Mouse (Mus musculus): ENCODE results near the gene Trpm3. TPM values are rescaled to one million over a fixed set of nuclear protein-coding genes. Genes with fewer than 3 reads are reported as not detected.

Gene Trpm3
- polyA plus RNA-seq, 1 experiment, result 0.22 TPM

GRCm38 (mm10) chr19:22317306-22317705 lies 178.5 kb downstream of the Trpm3 start:
- no peaks in the 10 kb centered on the region for H3K9me3 ChIP-seq (replicated peaks; ENCODE audit: control insufficient read depth, insufficient read depth, low read length, poor library complexity, severe bottlenecking)
- no peaks in the 10 kb centered on the region for H3K36me3 ChIP-seq (ENCODE audit: control insufficient read depth, insufficient read depth, low read length, poor library complexity, severe bottlenecking)
- H3K4me3 ChIP-seq (ENCODE audit: low read depth, low read length), result no peak overlapping the region
- no peaks in the 10 kb centered on the region for H3K4me1 ChIP-seq (ENCODE audit: control insufficient read depth, insufficient read depth, low read length)
- H3K9ac ChIP-seq (ENCODE audit: low read depth, poor library complexity, severe bottlenecking), result no peak overlapping the region
- H3K27me3 ChIP-seq (ENCODE audit: control insufficient read depth, insufficient read depth, low read length, poor library complexity, severe bottlenecking), result no peaks in the 10 kb centered on the region
- H3K27ac ChIP-seq (ENCODE audit: insufficient read depth, low read length), result no peak overlapping the region
- no peak for TF ChIP-seq CTCF (IDR thresholded peaks at IDR 0.05; ENCODE audit: low read depth, low read length)
- no peak for TF ChIP-seq POLR2A (IDR thresholded peaks at IDR 0.05; ENCODE audit: insufficient read depth, low read length)
- TF ChIP-seq EP300 (IDR thresholded peaks at IDR 0.05; ENCODE audit: insufficient read depth, low read depth, low read length), result no peak

- no peak overlapping the region for H3K4me3 ChIP-seq (ENCODE audit: low read depth, low read length)
- no peaks in the 10 kb centered on the region for H3K4me1 ChIP-seq (ENCODE audit: control insufficient read depth, insufficient read depth, low read length)
- H3K27me3 ChIP-seq (ENCODE audit: control insufficient read depth, insufficient read depth, low read length, poor library complexity, severe bottlenecking), result no peaks in the 10 kb centered on the region
- no peak for TF ChIP-seq EP300 (IDR thresholded peaks at IDR 0.05; ENCODE audit: insufficient read depth, low read depth, low read length)
- TF ChIP-seq POLR2A (IDR thresholded peaks at IDR 0.05; ENCODE audit: insufficient read depth, low read length), result no peak
- TF ChIP-seq CTCF (IDR thresholded peaks at IDR 0.05; ENCODE audit: low read depth, low read length), result no peak
- no peaks in the 10 kb centered on the region for H3K36me3 ChIP-seq (ENCODE audit: control insufficient read depth, insufficient read depth, low read length, poor library complexity, severe bottlenecking)
- no peak overlapping the region for H3K9ac ChIP-seq (ENCODE audit: low read depth, poor library complexity, severe bottlenecking)
- no peak overlapping the region for H3K27ac ChIP-seq (ENCODE audit: insufficient read depth, low read length)
- H3K9me3 ChIP-seq (replicated peaks; ENCODE audit: control insufficient read depth, insufficient read depth, low read length, poor library complexity, severe bottlenecking), result no peaks in the 10 kb centered on the region
Observed at GRCm38 (mm10) chr19:22326813-22327212, 188.0 kb downstream of the Trpm3 start.

GRCm38 (mm10) chr19:22327226-22327625 lies 188.4 kb downstream of the Trpm3 start:
- Histone ChIP-seq H3K36me3 (ENCODE audit: control insufficient read depth, insufficient read depth, low read length, poor library complexity, severe bottlenecking) (no peaks in the 10 kb centered on the region), H3K27ac (ENCODE audit: insufficient read depth, low read length) (no peak overlapping the region), H3K27me3 (ENCODE audit: control insufficient read depth, insufficient read depth, low read length, poor library complexity, severe bottlenecking) (no peaks in the 10 kb centered on the region), H3K4me1 (ENCODE audit: control insufficient read depth, insufficient read depth, low read length) (no peaks in the 10 kb centered on the region), H3K4me3 (ENCODE audit: low read depth, low read length) (no peak overlapping the region), H3K9ac (ENCODE audit: low read depth, poor library complexity, severe bottlenecking) (no peak overlapping the region), H3K9me3 (replicated peaks; ENCODE audit: control insufficient read depth, insufficient read depth, low read length, poor library complexity, severe bottlenecking) (no peaks in the 10 kb centered on the region)
- TF ChIP-seq EP300 (IDR thresholded peaks at IDR 0.05; ENCODE audit: insufficient read depth, low read depth, low read length) (no peak), POLR2A (IDR thresholded peaks at IDR 0.05; ENCODE audit: insufficient read depth, low read length) (no peak), CTCF (IDR thresholded peaks at IDR 0.05; ENCODE audit: low read depth, low read length) (no peak)

GRCm38 (mm10) chr19:22336278-22336677 lies 197.4 kb downstream of the Trpm3 start:
- H3K4me3 ChIP-seq (ENCODE audit: low read depth, low read length), result no peak overlapping the region
- H3K9me3 ChIP-seq (replicated peaks; ENCODE audit: control insufficient read depth, insufficient read depth, low read length, poor library complexity, severe bottlenecking), result no peaks in the 10 kb centered on the region
- H3K27me3 ChIP-seq (ENCODE audit: control insufficient read depth, insufficient read depth, low read length, poor library complexity, severe bottlenecking), result no peaks in the 10 kb centered on the region
- TF ChIP-seq CTCF (IDR thresholded peaks at IDR 0.05; ENCODE audit: low read depth, low read length), result no peak
- no peak for TF ChIP-seq POLR2A (IDR thresholded peaks at IDR 0.05; ENCODE audit: insufficient read depth, low read length)
- no peak for TF ChIP-seq EP300 (IDR thresholded peaks at IDR 0.05; ENCODE audit: insufficient read depth, low read depth, low read length)
- H3K4me1 ChIP-seq (ENCODE audit: control insufficient read depth, insufficient read depth, low read length), result no peaks in the 10 kb centered on the region
- no peak overlapping the region for H3K27ac ChIP-seq (ENCODE audit: insufficient read depth, low read length)
- no peak overlapping the region for H3K9ac ChIP-seq (ENCODE audit: low read depth, poor library complexity, severe bottlenecking)
- no peaks in the 10 kb centered on the region for H3K36me3 ChIP-seq (ENCODE audit: control insufficient read depth, insufficient read depth, low read length, poor library complexity, severe bottlenecking)

- Histone ChIP-seq H3K9me3 (replicated peaks; ENCODE audit: control insufficient read depth, insufficient read depth, low read length, poor library complexity, severe bottlenecking) (no peaks in the 10 kb centered on the region), H3K36me3 (ENCODE audit: control insufficient read depth, insufficient read depth, low read length, poor library complexity, severe bottlenecking) (no peaks in the 10 kb centered on the region), H3K9ac (ENCODE audit: low read depth, poor library complexity, severe bottlenecking) (no peak overlapping the region), H3K4me3 (ENCODE audit: low read depth, low read length) (no peak overlapping the region), H3K27ac (ENCODE audit: insufficient read depth, low read length) (no peak overlapping the region), H3K27me3 (ENCODE audit: control insufficient read depth, insufficient read depth, low read length, poor library complexity, severe bottlenecking) (no peaks in the 10 kb centered on the region), H3K4me1 (ENCODE audit: control insufficient read depth, insufficient read depth, low read length) (no peaks in the 10 kb centered on the region)
- TF ChIP-seq CTCF (IDR thresholded peaks at IDR 0.05; ENCODE audit: low read depth, low read length) (no peak), POLR2A (IDR thresholded peaks at IDR 0.05; ENCODE audit: insufficient read depth, low read length) (no peak), EP300 (IDR thresholded peaks at IDR 0.05; ENCODE audit: insufficient read depth, low read depth, low read length) (no peak)
Observed at GRCm38 (mm10) chr19:22337468-22337867, 198.6 kb downstream of the Trpm3 start.

GRCm38 (mm10) chr19:22338927-22339326 lies 200.1 kb downstream of the Trpm3 start:
- no peak overlapping the region for H3K27ac ChIP-seq (ENCODE audit: insufficient read depth, low read length)
- H3K9me3 ChIP-seq (replicated peaks; ENCODE audit: control insufficient read depth, insufficient read depth, low read length, poor library complexity, severe bottlenecking), result no peaks in the 10 kb centered on the region
- H3K27me3 ChIP-seq (ENCODE audit: control insufficient read depth, insufficient read depth, low read length, poor library complexity, severe bottlenecking), result no peaks in the 10 kb centered on the region
- H3K4me3 ChIP-seq (ENCODE audit: low read depth, low read length), result no peak overlapping the region
- H3K9ac ChIP-seq (ENCODE audit: low read depth, poor library complexity, severe bottlenecking), result no peak overlapping the region
- H3K4me1 ChIP-seq (ENCODE audit: control insufficient read depth, insufficient read depth, low read length), result no peaks in the 10 kb centered on the region
- TF ChIP-seq CTCF (IDR thresholded peaks at IDR 0.05; ENCODE audit: low read depth, low read length), result no peak
- no peak for TF ChIP-seq POLR2A (IDR thresholded peaks at IDR 0.05; ENCODE audit: insufficient read depth, low read length)
- TF ChIP-seq EP300 (IDR thresholded peaks at IDR 0.05; ENCODE audit: insufficient read depth, low read depth, low read length), result no peak
- H3K36me3 ChIP-seq (ENCODE audit: control insufficient read depth, insufficient read depth, low read length, poor library complexity, severe bottlenecking), result no peaks in the 10 kb centered on the region
